Mouse (Mus musculus): ENCODE data around the gene Cldn5. TPM values are rescaled to one million over a fixed set of nuclear protein-coding genes. Genes with fewer than 3 reads are reported as not detected.

Cldn5 gene
- total RNA-seq, 2 experiments from 2014 or later: not detected

Other genes with a start within 250 kb of the Cldn5 start
- gene Tbx1, start 186.2 kb upstream of the Cldn5 start, total RNA-seq (2014; fragmentation: Nextera tagmentation): not detected in 2 replicates
- gene Tbx1, start 186.2 kb upstream of the Cldn5 start, total RNA-seq (2017): not detected in 2 replicates
- gene Gp1bb, start 154.4 kb upstream of the Cldn5 start, total RNA-seq (2014; fragmentation: Nextera tagmentation): not detected in 2 replicates
- not detected in 2 replicates for gene Gp1bb, start 154.4 kb upstream of the Cldn5 start, total RNA-seq (2017)
- gene Gm49601, start 150.4 kb upstream of the Cldn5 start, total RNA-seq (2014; fragmentation: Nextera tagmentation): 1.9 TPM in 1 of 2 replicates, not detected in the other
- gene Gm49601, start 150.4 kb upstream of the Cldn5 start, total RNA-seq (2017): not detected in 2 replicates
- gene Sept5, start 146.9 kb upstream of the Cldn5 start, total RNA-seq (2014; fragmentation: Nextera tagmentation): not detected in 2 replicates
- 1.8 and 2.6 TPM in 2 replicates for gene Sept5, start 146.9 kb upstream of the Cldn5 start, total RNA-seq (2017)
- gene Ufd1, start 34.9 kb downstream of the Cldn5 start, total RNA-seq (2014; fragmentation: Nextera tagmentation): 56.5 and 56.9 TPM in 2 replicates
- 48.3 and 61.8 TPM in 2 replicates for gene Ufd1, start 34.9 kb downstream of the Cldn5 start, total RNA-seq (2017)
- 73.9 and 90.3 TPM in 2 replicates for gene Cdc45, start 35.1 kb downstream of the Cldn5 start, total RNA-seq (2014; fragmentation: Nextera tagmentation)
- 96.0 and 110 TPM in 2 replicates for gene Cdc45, start 35.1 kb downstream of the Cldn5 start, total RNA-seq (2017)
- 14.4 and 20.7 TPM in 2 replicates for gene 2510002D24Rik, start 59.7 kb downstream of the Cldn5 start, total RNA-seq (2014; fragmentation: Nextera tagmentation)
- 22.0 and 25.5 TPM in 2 replicates for gene 2510002D24Rik, start 59.7 kb downstream of the Cldn5 start, total RNA-seq (2017)
- gene Gm28539, start 59.7 kb downstream of the Cldn5 start, total RNA-seq (2014; fragmentation: Nextera tagmentation): 2.4 and 12.6 TPM in 2 replicates
- gene Gm28539, start 59.7 kb downstream of the Cldn5 start, total RNA-seq (2017): 2.9 TPM in 1 of 2 replicates, not detected in the other
- 93.8 and 116 TPM in 2 replicates for gene Mrpl40, start 100.0 kb downstream of the Cldn5 start, total RNA-seq (2014; fragmentation: Nextera tagmentation)
- 115 and 127 TPM in 2 replicates for gene Mrpl40, start 100.0 kb downstream of the Cldn5 start, total RNA-seq (2017)
- 39.5 and 57.3 TPM in 2 replicates for gene Hira, start 100.2 kb downstream of the Cldn5 start, total RNA-seq (2014; fragmentation: Nextera tagmentation)
- gene Hira, start 100.2 kb downstream of the Cldn5 start, total RNA-seq (2017): 43.6 and 64.1 TPM in 2 replicates